Mouse (Mus musculus): ENCODE measurements at regions not wholly inside any gene's neighbourhood (a gene's known extent, or its start where the extent isn't known, plus 50 kb on each side); places are given as distances from the start of the nearest gene placed in this dataset.

DNA sequence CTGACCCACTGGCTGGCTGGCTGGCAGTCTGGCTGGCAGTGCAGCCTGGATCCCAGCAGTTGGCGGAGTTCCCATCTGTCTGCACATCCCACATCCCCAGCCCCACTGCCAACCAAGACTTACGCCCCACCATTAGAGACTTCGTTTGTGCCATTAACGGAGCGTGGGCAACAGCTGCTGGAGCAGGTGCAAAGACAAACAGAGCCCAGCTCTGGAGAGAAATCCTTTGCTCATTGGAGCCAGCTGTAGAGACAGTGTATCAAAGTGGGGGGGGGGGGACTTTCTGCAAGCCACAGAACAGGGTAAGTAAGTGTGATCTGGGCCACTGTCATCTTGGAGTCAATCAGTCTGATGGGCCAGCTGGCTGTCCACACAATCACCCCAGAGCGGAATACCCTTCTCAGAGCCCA, 52.3 kb downstream of the Rplp1 start:
- in situ Hi-C loops (cut with MboI; ENCODE audit: unreplicated experiment in 2 of 2): no loop called here

DNA sequence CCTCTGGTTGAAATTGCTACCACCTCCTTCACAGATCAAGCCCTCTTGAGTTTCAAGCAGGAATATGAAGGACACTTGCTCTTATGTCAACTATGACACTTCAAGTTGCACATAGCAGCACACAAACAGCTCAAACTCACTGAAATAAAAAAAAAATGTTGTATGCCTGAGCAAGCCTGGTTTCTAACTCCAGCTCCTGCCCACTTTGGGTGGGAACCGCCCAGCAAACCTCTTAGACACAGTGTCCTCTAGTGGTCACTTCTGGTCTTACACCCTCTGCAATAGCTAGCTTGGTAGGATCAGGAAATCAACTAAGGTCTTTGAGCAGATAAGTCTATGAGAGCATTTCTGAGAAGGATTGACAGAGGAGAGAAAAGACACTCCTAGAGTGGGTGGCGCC, 54.2 kb downstream of the Rplp1 start:
- in situ Hi-C loops (cut with MboI; ENCODE audit: unreplicated experiment in 2 of 2): no loop called here

DNA sequence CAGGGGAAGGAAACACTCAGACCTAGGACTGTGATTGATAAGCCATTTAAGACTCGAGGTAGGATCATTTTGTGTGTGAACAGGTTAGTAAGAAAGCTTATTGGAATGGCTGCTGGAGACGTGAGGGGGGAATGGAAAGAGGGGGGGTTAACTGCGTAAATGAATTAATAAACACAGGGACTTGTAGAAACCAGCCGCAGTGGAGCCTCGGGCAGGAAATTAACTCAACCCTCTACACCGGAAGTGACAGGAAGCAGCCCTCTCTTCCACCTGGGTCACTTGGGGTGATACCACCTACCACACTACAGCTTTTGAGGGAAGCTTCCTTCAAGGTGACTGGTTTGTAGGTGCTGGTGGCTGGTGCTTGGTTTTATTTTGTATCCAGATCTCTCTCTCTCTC, 54.9 kb downstream of the Rplp1 start:
- in situ Hi-C loops (cut with MboI; ENCODE audit: unreplicated experiment in 2 of 2): loop anchor here in 1 of 2 experiments (10.0 kb wide), 1 partner anchor 475 kb away; no protein-coding TSS in a partner anchor

DNA sequence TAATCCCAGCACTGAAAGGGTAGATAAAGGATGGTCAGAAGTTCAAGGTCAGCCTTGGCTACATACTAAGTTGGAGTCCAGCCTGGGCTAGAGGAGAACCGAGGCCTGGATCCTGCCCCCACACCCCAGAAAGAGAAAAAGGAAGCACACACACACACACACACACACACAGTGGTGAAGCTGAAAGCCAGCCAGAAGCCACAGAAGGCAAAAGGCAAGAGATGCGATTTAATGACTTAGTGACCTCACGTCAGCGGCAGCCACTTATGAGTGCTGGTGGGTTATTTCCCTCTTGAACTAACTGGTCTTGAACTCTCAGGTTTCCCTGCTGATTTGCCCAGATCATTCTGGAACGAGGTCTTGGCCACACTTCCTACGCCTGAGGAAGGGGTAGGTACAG, 56.5 kb downstream of the Rplp1 start:
- in situ Hi-C loops (cut with MboI; ENCODE audit: unreplicated experiment in 2 of 2): loop anchor here in 1 of 2 experiments (10.0 kb wide), 1 partner anchor 473 kb away; no protein-coding TSS in a partner anchor

- in situ Hi-C loops (cut with MboI; ENCODE audit: unreplicated experiment in 2 of 2): loop anchor here in 1 of 2 experiments (10.0 kb wide), 1 partner anchor 472 kb away; no protein-coding TSS in a partner anchor
Measured at GRCm38 (mm10) chr9:61856686-61857085, 57.7 kb downstream of the Rplp1 start.

- in situ Hi-C loops (cut with MboI; ENCODE audit: unreplicated experiment in 2 of 2): loop anchor here in 1 of 2 experiments (10.0 kb wide), 1 partner anchor 471 kb away; no protein-coding TSS in a partner anchor
Measured at GRCm38 (mm10) chr9:61855686-61856085, 58.7 kb downstream of the Rplp1 start.

GRCm38 (mm10) chr9:61853841-61854240, 60.5 kb downstream of the Rplp1 start:
- in situ Hi-C loops (cut with MboI; ENCODE audit: unreplicated experiment in 2 of 2): loop anchor here in 1 of 2 experiments (10.0 kb wide), 1 partner anchor 469 kb away; no protein-coding TSS in a partner anchor

- in situ Hi-C loops (cut with MboI; ENCODE audit: unreplicated experiment in 2 of 2): loop anchor here in 1 of 2 experiments (10.0 kb wide), 1 partner anchor 467 kb away; no protein-coding TSS in a partner anchor
Measured at GRCm38 (mm10) chr9:61851331-61851730, 63.0 kb downstream of the Rplp1 start.

DNA sequence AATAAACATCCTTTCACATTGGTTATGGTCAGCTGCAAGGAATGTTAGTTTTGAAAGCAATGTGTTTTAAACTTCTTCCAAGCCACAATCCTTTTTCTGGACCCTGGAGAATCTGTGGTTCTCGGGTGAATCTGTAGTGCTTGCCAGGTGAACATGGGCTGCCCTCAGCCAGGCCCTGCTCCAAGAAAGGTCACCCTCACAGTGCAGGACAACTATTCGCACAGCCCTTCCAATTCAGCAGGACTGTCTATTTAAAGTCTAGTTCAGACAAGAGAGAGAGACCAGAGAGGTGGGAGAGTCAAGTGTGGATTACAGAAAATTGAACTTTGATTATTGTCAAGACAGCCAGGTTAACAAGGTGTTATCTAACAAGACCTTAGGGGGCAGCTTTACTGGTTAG, 65.9 kb downstream of the Rplp1 start:
- in situ Hi-C loops (cut with MboI; ENCODE audit: unreplicated experiment in 2 of 2): loop anchor here in 1 of 2 experiments (25.0 kb wide), 1 partner anchor 561 kb away; no protein-coding TSS in a partner anchor

DNA sequence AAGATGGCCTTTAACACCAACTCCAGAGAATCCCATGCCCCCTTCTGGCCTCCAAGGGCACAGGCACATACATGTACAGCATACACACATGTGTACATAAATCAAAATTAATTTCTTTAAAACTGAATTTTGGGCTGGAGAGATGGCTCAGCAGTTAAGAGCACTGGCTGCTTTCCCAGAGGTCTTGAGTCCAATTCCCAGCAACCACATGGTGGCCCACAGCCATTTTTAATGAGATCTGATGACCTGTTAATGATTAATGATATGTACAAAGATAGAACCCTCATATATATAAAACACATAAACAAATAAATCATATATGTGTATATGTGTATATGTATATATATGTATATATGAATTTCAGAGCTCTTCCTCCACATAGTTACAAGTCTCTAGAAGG, 66.8 kb downstream of the Rplp1 start:
- in situ Hi-C loops (cut with MboI; ENCODE audit: unreplicated experiment in 2 of 2): loop anchor here in 1 of 2 experiments (25.0 kb wide), 1 partner anchor 560 kb away; no protein-coding TSS in a partner anchor

- in situ Hi-C loops (cut with MboI; ENCODE audit: unreplicated experiment in 2 of 2): loop anchor here in 1 of 2 experiments (25.0 kb wide), 1 partner anchor 557 kb away; no protein-coding TSS in a partner anchor
Measured at GRCm38 (mm10) chr9:61844645-61845044, 69.7 kb downstream of the Rplp1 start.

DNA sequence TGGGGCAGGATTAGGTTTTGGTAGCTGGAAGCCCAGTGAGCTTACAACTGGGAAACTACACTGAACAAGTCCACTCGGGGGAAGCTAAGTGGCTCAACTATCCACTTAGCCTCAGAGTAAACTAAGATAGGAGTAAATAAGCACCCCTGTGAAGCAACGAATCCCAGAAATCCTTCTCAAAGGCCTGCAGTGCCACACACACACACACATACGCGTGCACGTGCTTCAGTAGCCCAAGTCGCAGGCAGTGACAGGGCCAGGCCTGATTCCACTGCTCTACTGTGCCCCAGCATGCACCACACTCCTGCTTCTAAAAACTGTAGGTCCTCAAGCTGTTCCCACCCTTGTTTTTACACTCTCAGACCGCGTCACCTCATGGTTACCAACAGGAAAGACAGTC, 70.2 kb downstream of the Rplp1 start:
- in situ Hi-C loops (cut with MboI; ENCODE audit: unreplicated experiment in 2 of 2): loop anchor here in 1 of 2 experiments (25.0 kb wide), 1 partner anchor 557 kb away; no protein-coding TSS in a partner anchor

- in situ Hi-C loops (cut with MboI; ENCODE audit: unreplicated experiment in 2 of 2): loop anchor here in 1 of 2 experiments (25.0 kb wide), 1 partner anchor 556 kb away; no protein-coding TSS in a partner anchor
Measured at GRCm38 (mm10) chr9:61843513-61843912, 70.8 kb downstream of the Rplp1 start.

- in situ Hi-C loops (cut with MboI; ENCODE audit: unreplicated experiment in 2 of 2): loop anchor here in 1 of 2 experiments (25.0 kb wide), 1 partner anchor 555 kb away; no protein-coding TSS in a partner anchor
Measured at GRCm38 (mm10) chr9:61842384-61842783, 72.0 kb downstream of the Rplp1 start.

DNA sequence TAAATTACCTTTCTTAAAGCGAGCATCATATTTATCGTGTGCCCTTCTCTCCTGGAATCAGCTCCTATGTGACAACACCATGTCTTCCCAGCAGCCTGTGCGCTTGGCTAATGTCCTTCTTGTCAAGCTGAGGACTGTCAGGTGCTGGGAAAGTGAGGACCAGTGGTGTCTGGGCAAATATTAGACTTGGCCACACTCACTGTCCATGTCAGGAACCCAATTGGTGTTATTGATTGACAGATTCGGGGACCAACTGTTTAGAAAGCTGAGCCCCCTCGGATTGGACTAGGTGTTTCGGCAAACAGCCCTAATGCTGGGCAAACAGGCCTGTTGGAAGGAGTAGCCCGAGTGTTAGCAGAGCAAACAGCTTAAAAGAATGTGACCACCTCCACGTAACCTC, 73.1 kb downstream of the Rplp1 start:
- in situ Hi-C loops (cut with MboI; ENCODE audit: unreplicated experiment in 2 of 2): loop anchor here in 1 of 2 experiments (25.0 kb wide), 1 partner anchor 554 kb away; no protein-coding TSS in a partner anchor

DNA sequence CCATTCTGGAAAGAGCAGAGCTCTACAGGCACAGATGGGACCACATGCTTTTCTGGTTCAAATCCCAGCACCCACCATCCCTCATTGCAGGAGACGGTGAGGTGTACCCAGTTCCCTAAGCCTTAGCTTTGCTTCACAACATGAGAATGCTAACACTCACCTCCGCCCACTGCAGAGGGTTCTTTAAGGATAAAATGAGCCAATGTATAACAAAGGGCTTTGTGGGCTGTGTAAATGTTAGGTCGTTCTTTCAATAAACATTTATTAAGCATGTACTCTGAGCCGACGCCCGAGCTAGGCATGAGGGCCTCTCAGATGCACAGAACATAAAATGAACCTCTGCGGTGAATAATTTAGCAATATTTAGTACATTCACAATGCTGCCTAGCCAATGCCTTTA, 74.0 kb downstream of the Rplp1 start:
- in situ Hi-C loops (cut with MboI; ENCODE audit: unreplicated experiment in 2 of 2): loop anchor here in 1 of 2 experiments (25.0 kb wide), 1 partner anchor 553 kb away; no protein-coding TSS in a partner anchor

DNA sequence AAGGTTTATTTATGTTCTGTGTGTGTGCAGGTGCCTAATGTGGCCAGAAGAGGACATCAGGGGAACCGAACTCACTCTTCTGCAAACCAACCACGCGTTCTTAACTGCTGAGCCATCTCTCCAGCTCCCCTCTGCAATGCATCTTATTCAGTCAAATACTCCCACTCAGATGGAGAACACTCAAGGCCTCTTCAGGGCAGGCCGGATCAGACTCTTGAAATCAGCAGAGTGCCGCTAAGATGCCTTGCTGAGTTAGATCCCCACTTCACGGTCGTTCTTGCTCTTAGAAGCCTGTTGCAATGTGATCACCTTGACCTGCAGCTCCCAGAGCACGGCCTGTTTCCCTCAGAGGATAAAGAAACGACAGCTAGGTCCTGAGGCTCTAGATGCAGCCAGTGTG, 81.1 kb downstream of the Rplp1 start:
- in situ Hi-C loops (cut with MboI; ENCODE audit: unreplicated experiment in 2 of 2): loop anchor here (5.0 to 25.0 kb wide), 6 partner anchors 131 to 786 kb away; partner anchors contain the start of gene Tle3 (in 1 of the 2)

GRCm38 (mm10) chr9:61830236-61830635, 84.1 kb downstream of the Rplp1 start:
- in situ Hi-C loops (cut with MboI; ENCODE audit: unreplicated experiment in 2 of 2): loop anchor here (5.0 to 25.0 kb wide), 6 partner anchors 128 to 783 kb away; partner anchors contain the start of gene Tle3 (in 1 of the 2)

DNA sequence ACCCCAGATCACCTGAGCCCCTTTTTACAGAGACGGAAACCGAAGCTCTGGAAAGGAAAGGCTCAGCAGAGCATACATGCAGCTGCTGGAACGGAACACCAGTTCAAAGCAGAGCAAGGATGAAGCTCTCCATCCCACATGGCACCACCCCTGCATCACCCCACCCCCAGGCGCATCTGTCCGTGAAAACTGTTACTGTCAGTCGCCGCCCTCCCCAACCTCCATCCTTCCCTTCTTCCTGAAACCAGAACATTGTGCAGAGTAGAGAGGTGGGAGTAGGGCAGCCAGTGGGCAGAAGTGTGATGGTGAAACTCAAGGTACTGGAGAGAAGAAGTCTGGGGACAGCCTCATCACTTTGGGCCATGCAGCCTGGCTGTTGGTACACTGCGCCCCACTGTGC, 84.6 kb downstream of the Rplp1 start:
- in situ Hi-C loops (cut with MboI; ENCODE audit: unreplicated experiment in 2 of 2): loop anchor here (5.0 to 25.0 kb wide), 6 partner anchors 127 to 782 kb away; partner anchors contain the start of gene Tle3 (in 1 of the 2)

GRCm38 (mm10) chr9:61829301-61829700, 85.0 kb downstream of the Rplp1 start:
- in situ Hi-C loops (cut with MboI; ENCODE audit: unreplicated experiment in 2 of 2): loop anchor here in 1 of 2 experiments (5.0 to 25.0 kb wide), 2 partner anchors 127 to 542 kb away; no protein-coding TSS in a partner anchor

DNA sequence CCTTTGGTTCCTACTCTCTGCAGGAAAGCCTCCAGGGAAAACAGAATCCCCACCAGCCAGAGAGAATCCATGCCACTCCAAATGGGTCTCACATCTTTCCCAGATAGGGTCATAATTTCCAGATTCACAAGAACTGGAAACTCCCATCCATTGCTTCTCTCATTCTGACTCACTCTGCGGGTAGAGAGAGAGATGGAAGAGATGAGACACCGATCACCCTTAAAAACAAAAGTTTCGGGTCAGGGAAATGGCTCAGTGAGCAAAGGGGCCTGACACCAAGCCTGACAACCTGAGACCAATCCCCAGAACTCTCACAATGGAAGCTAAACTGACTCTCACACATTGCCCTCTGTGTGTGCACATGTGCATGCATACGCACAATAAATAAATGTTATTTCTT, 86.6 kb downstream of the Rplp1 start:
- in situ Hi-C loops (cut with MboI; ENCODE audit: unreplicated experiment in 2 of 2): loop anchor here in 1 of 2 experiments (5.0 to 25.0 kb wide), 2 partner anchors 125 to 540 kb away; no protein-coding TSS in a partner anchor

All from v-Abl transformed pro-B cells (cell line).